Mouse (Mus musculus) heart, adult 2 months (tissue): ENCODE measurements at regions not wholly inside any gene's neighbourhood (a gene's known extent, or its start where the extent isn't known, plus 50 kb on each side); places are given as distances from the start of the nearest gene placed in this dataset.

Source experiments
- CTCF ChIP-seq: fragments of 200-600 bp; IDR thresholded peaks from 2 replicates; pipeline ENCODE4 v1.8.1; 2022; ENCODE audit warnings: antibody characterized with exemption, mild to moderate bottlenecking, moderate library complexity
- POLR2A ChIP-seq: fragments of 200-500 bp; IDR thresholded peaks from 2 replicates; pipeline ENCODE4 v1.6.1; 2011; ENCODE audit warnings: mild to moderate bottlenecking, low read depth, low read length, control low read depth; ENCODE audit not compliant: insufficient read depth

DNA sequence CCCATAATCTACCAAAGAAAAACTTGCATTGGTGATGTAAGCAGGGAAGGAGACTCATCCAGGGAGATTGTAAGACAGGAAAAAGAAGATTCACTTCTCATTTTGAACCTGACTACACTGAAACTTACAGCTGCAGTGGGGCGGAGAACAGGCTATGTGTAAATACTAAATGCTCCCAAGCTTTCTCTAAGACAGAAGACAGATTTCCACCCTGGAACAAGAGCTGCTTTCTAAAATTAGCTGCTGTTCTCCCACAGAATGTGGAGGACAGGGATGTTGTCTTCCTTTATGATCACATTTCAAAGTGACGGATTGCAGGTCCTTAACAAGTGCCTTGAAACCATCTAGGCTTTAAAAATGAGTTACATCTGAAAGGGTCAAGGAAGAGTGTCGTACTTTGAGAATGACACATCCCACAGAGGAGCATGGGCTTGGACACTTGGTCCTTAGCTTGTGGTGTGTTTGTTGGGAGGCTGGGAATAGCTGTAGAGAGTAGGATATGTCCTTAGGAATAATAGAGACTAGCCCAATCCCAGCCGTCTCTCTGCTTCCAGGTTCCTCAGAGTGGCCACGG, 609.4 kb downstream of the Kctd12 start:
- TF ChIP-seq CTCF (no peak), POLR2A (no peak)
